Mouse (Mus musculus) olfactory bulb, adult 2 months (tissue): ENCODE measurements around the gene Vstm2l.

Experiments
- CTCF ChIP-seq: fragments of 200-500 bp; IDR thresholded peaks from 2 replicates; pipeline ENCODE4 v1.5.1; 2012; ENCODE audit warnings: low read depth, mild to moderate bottlenecking, low read length, moderate library complexity; ENCODE audit not compliant: insufficient read depth
- POLR2A ChIP-seq: fragments of 200-500 bp; IDR thresholded peaks from 2 replicates; pipeline ENCODE4 v1.6.1; 2012; ENCODE audit warnings: mild to moderate bottlenecking, low read depth, low read length, moderate library complexity; ENCODE audit not compliant: insufficient read depth

DNA sequence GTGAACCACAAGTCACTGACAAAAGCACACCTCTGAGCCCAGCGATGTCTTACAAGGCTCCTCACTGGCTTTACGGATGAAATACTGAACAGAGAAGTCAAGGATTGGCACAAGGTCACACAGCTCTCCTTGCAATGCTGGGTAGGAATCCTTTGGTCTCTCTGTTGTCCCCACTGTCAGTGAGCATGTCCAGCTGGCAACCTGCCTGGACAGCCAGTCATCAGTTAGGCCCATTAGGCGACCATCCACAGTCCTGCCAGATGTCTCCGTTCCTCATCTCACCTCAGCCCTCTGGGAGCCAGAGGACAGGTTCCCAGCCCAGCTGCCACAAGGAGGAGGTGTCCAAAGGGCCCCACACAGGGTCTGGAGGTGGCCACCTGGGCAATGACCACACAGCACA, 17.3 kb upstream of the Vstm2l start:
- TF ChIP-seq CTCF (no peak), POLR2A (no peak)
